Mouse (Mus musculus) heart, adult 18-20 months (tissue): ENCODE results near the gene Svep1. TPM values are rescaled to one million over a fixed set of nuclear protein-coding genes. Genes with fewer than 3 reads are reported as not detected.
A peak's percentile ranks its signal among the peaks of the same experiment; 100 is the strongest.

Source experiments
- DNase-seq, 2 experiments: peaks; one replicate each; pipeline ENCODE4 v3.0.0; 2021 to 2022; ENCODE audit warnings: mixed read lengths in 1 of 2
- total RNA-seq, 2 experiments: library from RNA; stranded (reverse); gene quantifications; 2 replicates each; pipeline ENCODE4 v1.2.3; 2021

The Svep1 gene
- total RNA-seq, 2 experiments from 2014 or later: 3.7 to 3.9 TPM

DNA sequence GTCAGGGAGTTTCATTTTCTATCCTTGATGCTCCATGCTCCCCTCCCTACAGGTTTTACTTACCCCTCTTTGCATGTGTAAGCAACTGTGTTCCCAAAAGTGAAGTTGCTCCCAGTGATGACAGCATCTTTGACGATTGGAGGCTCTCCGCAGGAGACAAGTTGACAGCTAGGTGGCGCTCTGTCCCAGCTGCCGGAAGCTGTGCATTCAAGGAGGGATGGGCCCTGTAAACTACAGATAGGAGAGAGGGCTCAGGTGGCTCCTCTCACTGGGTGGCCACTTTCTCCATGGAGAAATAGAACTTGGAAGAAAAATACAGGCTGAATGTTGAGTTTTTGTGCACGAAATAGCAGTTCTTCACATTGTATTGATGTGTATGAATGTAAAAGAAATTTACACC is 124.1 kb downstream of the Svep1 start:
- peak; percentile 33 to 79 for DNase-seq

- peak; percentile 39 to 65 for DNase-seq
Measured at GRCm38 (mm10) chr4:58079631-58080030, 127.0 kb downstream of the Svep1 start.

DNA sequence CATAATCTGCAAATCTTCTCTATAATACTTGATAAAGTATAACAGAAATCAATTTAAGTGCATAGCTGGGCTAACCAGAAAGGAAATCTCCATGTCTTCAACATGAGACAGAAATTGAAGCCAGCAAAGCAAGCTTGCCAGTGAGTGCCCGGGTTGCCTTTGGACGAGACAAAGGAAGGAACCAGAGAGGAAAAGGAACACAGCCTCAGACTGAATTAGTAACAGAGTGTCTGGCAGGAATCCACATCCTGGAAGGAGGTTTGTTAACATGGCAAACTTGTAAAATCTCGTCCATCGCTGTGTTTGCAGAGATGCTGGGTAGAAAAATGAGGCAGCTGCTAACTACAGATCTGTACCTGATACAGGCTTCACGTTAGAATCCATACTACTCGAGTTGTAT is 128.7 kb downstream of the Svep1 start:
- DNase-seq: no peak

DNA sequence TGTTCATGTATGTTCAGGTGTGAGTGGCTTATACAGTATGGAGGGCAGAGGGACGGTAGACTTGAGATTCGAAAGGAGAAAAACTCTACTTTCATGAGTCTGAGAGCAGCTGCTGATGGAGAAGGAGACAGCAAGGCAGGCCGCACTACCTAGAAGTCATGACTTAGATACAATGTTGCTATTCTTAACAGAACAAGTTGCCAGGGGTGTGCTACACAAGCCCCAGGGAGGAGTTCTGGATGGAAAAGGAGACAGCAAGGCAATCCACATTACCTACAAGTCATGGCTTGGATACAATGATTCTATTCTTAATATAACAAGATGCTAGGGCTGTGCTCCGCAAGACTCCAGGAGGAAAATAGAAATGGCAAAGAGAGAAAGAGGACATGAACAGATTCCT is 129.1 kb downstream of the Svep1 start:
- no peak for DNase-seq

- no peak for DNase-seq
Measured at GRCm38 (mm10) chr4:58072888-58073287, 133.8 kb downstream of the Svep1 start.

- DNase-seq: no peak
Measured at GRCm38 (mm10) chr4:58068886-58069285, 137.8 kb downstream of the Svep1 start.

- DNase-seq: no peak
Measured at GRCm38 (mm10) chr4:58064721-58065120, 141.9 kb downstream of the Svep1 start.

GRCm38 (mm10) chr4:58062933-58063332 is 143.7 kb downstream of the Svep1 start:
- DNase-seq: no peak

DNA sequence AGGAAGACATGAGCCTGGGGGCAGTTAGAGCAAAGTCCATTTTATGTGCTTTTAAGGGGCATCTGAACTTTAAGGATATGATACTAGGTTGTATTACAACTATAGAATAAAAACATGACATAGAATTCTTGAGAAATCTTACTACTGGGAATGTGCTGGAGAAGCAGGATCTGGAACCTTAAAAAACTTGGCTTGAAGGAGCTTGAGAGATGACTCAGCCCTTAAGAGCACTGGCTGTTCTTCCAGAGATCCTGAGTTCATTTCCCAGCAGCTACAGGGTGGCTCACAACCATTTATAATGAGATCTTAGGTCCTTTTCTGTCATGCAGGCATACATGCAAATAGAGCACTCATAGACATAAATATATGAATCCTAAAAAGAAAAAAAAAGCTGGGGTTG is 151.0 kb downstream of the Svep1 start:
- DNase-seq: peak in 1 of 2 experiments; percentile 25

DNA sequence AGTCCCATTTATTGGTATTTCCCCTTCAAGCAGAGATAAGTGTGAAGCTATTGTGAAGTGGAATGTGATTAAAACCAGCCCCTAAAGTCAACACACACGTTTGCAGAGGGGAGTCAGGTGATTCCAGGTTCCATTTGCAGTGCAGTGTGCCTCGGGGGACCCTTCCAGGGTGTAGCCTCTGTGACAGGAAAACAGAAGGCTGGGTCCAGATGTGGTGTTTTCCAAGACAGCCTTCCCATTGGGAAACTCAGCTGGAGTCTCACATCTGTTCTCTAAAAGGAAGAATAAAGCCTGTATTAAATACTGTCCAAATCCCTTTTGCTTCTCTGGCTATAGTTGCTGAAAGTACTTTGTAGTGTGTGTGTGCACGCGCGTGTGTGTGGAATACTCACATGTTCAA is 152.2 kb downstream of the Svep1 start:
- DNase-seq: peak; percentile 7 to 38

- DNase-seq: no peak
Measured at GRCm38 (mm10) chr4:58050746-58051145, 155.9 kb downstream of the Svep1 start.

DNA sequence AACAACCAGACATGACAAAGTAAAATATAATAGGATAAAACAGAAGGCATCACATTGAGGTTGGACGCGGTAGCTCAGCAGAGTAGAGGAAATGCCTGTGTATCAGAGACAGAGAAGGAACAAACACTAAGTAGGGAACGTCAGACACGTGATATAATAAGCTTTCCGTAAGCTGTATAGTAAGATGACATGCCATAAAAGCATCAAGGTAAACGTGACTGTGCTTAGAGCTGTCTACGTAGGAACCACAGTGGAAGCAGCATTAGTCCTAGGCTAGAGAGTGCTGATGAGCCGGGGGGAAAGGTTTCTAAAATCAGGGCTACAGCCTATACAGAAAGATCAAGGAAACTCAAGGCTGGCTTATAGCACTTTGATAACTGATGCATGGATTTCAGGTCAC is 156.4 kb downstream of the Svep1 start:
- no peak for DNase-seq

DNA sequence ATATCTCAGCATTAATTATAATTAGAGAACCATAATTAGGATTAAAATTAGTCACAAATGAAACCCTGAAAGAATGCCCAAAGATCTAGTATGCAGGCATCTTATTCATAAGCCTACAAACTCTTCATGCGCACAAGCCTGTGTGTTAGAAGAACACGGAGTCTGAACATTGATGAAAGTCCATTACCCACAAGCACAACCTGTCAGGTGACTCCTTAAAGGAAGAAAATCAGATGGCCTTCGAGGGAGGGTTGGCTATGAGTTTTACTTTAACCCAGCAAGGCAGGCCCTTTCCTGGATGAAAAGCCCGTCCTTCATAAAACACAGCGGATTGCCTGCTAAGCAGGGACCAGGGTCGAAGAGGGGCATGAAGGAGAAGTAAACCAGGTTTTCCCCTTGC is 161.8 kb downstream of the Svep1 start:
- no peak for DNase-seq

DNA sequence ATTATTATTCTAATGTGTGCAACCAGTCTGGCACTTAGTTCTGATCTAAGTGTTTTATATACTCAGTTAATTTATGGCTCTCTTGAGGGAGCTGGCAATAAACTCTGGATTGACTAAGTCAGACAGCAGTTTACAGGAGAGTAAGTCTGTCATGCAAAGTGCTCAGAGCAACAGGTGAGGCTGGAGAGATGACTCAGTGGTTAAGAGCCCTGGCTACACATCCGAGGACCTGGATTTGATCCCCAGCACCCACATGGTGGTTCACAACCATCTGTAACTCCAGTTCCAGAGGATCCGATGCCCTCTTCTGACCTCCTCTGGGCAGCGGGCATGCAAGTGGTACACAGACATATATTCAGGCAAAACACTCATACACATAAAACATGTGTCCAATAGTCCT is 162.3 kb downstream of the Svep1 start:
- DNase-seq: no peak

GRCm38 (mm10) chr4:58040093-58040492 is 166.6 kb downstream of the Svep1 start:
- no peak for DNase-seq

GRCm38 (mm10) chr4:58037096-58037705 is 169.5 kb downstream of the Svep1 start:
- no peak for DNase-seq

DNA sequence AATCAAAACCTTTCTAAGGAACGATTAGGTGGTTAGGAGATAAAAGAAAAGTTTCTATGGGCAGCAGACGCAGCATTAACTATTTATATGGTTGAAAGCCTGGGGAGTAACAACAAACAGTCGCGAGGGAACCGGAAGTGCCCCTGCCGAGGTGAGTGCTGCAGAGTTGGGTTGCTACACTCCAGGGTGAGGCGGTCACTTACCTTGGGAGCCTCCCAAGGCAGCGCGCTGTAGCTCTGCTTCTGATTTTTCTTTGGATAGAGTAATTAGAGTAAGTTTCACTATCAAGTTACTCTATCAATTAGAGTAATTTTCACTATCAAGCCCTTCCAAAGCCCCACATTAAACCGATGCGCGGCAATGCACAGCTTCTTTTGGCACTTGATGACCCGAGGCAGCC is 172.0 kb downstream of the Svep1 start:
- DNase-seq: no peak

DNA sequence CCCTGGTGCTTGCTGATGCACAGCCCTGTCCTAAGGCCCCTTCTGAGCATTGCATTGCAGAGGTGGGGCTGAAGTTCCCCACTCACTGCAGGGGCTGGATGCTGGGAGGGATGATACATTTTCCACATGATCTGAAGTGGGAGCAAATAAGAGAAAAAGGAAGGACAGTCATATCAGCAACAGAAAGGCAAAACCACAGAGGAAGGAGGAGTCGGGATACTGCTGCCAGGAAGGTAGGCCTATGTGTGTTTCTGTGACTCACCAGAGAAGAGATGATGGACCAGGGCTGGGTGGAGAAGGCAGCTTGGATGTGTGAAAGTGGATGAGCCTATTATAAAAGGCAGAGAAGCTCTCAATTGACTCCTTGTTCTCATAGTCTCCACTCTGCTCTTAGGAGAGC is 173.9 kb downstream of the Svep1 start:
- DNase-seq: no peak

DNA sequence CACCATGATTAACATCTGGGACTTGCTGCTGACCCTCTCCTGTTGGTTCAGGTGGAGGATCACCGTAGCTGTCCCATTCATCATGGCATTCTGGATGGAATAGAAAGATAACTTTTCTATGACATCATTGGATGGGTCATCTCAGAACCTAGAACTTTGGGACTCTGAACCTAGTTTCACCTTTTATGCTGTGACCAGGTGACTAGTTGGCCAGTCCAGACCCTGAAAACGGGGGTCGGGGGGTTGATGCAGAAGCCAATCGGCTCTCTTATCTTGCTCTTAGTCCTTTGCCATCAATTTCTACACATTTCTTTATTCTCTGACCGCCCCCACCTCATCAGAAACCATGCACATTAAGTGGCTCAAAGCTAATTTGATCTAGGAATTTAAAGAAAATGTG is 197.6 kb downstream of the Svep1 start, which contains the start of gene Txndc8:
Txndc8 (minus strand) TSS at position 101 of the 400 bp plus-strand sequence.
- DNase-seq: no peak

DNA sequence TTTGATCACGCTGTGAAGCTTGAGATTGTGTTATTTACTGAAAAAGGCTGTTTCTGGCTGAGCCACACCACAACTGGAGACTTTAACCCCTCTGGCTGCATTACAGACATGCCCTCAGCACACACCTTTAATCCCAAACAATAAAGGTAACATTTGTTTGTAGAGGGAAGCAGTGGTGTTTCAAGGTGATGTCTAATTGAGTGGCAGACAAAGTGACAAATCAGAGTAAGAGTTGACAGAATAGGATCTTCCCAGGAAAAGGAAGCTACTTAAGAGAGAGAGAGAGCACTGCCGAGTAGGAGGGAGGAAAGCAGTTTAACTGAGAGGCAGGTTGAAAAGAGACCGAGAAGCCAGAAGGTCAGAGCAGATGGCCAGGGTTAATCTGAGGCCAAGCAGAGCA is 203.2 kb downstream of the Svep1 start:
- DNase-seq: no peak
